Mouse (Mus musculus): ENCODE data around the gene Zc3h7b.

DNA sequence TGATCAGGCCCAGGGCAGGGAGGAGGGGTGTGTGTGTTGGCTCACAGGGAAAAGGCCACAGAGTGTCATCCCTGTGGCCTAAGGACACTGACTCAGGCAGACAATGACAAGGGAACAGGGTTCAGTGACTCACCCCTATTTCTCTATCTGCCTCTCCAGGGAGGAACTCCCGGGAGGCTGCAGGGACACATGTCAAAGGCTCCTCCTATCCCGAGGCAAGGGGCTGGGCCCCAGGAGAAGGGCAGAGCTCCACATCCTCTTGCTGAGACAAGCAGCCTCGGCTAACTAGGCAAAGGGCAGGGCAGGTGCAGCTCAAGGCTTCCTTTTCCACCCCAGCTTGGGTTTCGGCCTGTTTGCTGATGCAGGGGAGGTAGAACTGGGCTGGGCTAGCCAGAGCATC lies 100.9 kb downstream of the Zc3h7b start:
- no peak for TF ChIP-seq EP300 (optimal IDR thresholded peaks at IDR 0.05)
- TF ChIP-seq CTCF (IDR thresholded peaks at IDR 0.05; ENCODE audit: low read depth) = no peak
